Mouse (Mus musculus): ENCODE results near the gene Irgq. TPM values are rescaled to one million over a fixed set of nuclear protein-coding genes. Genes with fewer than 3 reads are reported as not detected.
A peak's percentile ranks its signal among the peaks of the same experiment; 100 is the strongest.

The Irgq gene
- total RNA-seq, 2 experiments from 2014 or later = 15.7 to 18.2 TPM

DNA sequence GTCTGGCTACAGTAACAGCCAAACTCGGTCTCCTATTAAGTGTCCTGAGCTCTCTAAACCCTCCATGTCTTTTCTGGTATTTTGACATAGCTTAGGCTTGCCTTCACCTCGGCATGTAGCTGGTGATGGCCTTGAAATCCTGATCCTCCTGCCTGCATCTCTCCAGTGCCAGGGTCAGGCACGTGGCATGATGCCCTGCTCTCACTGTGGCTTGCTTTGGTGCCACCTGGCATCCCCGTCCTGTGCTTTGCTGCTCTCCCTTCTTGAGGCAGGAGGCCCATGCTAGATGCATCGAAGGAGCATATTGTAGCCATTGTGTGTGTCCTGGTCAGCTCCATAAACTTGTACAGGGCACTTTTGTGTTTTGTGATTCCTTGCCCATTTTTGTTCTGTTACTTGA is 7.1 kb downstream of the Irgq start:
- intact Hi-C loops (cut with DNase I) = no loop called here
- DNase-seq (ENCODE audit: low spot score) = no peak

DNA sequence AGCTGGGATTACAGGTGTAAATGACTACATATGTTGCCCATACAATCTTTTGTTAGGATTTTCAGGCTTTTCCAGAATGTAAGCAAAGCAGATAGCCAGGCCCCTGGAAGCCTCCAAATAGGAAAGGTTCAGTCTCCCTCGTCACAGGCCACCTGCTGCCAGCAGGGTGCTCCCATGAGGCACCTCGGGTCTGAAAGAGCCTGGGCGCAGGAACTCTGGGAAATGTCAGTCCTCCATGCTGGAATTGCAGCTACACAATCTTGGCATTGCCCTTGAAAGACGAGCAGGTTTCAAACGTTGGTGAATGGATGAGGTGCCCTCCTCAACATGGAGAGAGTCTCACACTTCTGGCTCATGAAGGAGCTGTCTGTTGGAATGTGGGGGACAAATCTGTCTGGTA is 7.7 kb downstream of the Irgq start:
- intact Hi-C loops (cut with DNase I) = no loop called here
- no peak for DNase-seq (ENCODE audit: low spot score)

DNA sequence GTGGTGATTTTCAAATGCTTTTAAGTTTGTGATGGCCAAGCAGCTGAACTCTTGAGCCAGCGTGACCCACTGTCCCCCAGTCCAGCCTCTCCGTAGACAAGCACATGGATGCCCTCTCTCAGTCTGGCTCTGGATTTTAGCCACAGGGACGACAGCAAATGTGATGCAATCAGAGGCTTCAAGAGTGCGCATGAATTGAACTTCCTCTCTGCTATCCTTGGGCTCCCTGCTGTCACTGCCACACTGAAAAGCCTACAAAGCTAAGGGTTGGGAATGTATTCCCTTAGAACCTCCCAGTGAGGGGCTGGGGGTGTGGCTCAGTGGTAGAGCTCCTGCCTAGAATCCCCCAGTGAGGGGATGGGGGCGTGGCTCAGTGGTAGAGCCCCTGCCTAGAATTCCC is 8.2 kb downstream of the Irgq start:
- no peak for DNase-seq (ENCODE audit: low spot score)
- intact Hi-C loops (cut with DNase I) = no loop called here

DNA sequence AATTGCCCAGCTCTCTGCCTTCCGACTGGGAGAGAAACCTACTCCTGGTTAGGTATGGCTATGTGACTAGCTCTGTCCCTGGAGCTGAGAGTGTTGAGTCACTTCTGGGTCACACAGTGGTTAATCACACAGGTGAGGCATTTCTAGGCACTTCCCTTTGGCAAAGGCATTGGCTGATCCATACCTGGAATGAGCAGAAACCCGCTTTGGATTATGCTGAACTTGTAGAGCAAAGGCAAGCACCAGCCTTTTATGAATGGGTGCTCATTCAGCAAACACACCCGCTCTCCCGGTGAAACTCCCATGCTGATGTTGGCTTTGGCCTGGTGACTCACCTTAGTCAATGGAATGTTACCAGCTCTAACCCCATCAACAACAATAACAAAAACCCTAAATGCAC is 9.2 kb downstream of the Irgq start:
- intact Hi-C loops (cut with DNase I) = no loop called here
- DNase-seq (ENCODE audit: low spot score) = no peak

DNA sequence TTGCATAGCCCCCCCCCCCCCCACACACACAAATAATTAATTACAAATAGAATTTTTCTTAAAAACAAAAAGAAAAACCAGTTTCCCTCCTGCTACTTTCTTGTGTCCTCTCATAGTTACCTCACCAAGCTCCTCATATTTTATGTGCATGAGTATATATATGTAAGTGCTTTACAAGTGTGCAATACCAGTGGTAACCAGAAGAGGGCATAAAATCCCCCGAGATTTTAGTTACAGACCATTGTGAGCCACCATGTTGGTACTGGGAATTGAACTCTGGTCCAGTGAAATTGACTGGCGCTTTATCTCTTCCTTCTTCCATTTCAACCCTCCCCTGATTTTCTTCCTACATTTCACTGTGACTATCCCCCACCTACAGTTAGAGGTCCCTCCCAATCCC is 14.0 kb downstream of the Irgq start:
- DNase-seq (ENCODE audit: low spot score) = no peak
- intact Hi-C loops (cut with DNase I) = no loop called here

DNA sequence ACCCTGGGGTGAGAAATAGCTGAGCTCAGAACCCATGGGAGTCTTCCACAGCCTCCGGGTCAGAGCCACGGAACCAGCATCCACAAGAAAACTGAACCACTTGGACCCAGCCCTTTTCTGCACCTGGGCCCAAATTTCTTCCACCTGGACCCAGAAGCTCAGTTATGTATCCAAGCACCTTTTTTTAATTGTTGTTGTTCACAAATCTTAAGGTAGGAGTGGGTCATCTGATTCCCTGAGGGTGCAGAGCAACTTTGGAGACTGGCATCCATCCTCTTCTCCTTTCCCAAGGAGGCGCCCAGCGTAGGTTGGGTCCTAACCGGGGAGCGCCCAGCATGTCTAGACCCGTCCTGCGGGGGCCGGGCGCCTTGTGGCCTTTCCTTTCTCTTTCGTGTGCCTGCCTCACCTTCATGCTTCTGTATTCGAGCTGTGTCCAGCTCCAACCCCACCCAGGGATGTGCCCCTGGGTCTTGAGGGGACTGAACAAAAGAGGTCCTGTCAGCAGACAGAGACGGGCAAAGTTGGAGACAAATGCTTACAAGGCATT is 15.7 kb downstream of the Irgq start, which contains the start of the genes Pinlyp and Xrcc1:
Pinlyp (minus strand) TSS at position 51 of the 547 bp plus-strand sequence.
Xrcc1 (plus strand) TSS at position 222 of the 547 bp plus-strand sequence.
- no peak for DNase-seq (ENCODE audit: low spot score)
- intact Hi-C loops (cut with DNase I) = loop anchor here (5.0 kb wide), 1 partner anchor 69 kb away; no protein-coding TSS in a partner anchor

DNA sequence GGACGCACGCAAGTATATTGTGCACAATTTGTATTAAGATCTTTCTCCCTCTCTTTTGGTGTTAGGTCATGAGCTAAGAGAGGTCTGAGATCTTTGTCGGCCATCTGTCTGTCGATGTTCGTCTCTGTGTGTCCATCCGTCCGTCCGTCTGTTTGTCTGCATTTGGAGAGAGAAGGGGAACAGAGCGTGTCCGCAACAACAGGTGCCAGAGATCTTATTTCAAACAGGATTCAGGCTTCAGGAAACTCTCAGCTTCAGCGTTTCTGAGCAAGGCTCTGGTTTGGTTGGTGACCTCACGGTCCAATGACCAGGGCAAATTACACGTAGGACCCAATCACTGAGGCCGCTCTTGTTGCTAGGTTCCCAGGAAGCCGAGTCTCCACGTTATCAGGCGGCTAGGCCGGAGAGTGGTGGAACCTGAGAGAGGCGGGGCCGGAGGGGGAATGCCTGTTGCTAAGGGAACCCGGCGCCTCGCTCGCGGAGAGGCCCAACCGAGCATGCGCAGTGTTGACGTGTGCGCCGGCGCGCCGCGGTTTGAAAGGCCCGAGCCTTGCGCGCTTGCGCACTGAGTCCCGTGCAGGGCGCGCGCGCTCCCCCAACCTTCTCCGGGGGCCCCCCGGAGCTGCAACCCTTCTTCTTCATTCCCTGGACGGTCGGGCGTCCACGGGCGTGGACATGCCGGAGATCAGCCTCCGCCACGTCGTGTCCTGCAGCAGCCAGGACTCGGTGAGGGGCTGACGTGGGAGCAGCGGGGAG is 16.3 kb downstream of the Irgq start:
- intact Hi-C loops (cut with DNase I) = loop anchor here (1.0 to 5.0 kb wide), 2 partner anchors 17 to 70 kb away; partner anchors contain the start of gene Irgq
- peak; percentile 99 for DNase-seq (ENCODE audit: low spot score)

DNA sequence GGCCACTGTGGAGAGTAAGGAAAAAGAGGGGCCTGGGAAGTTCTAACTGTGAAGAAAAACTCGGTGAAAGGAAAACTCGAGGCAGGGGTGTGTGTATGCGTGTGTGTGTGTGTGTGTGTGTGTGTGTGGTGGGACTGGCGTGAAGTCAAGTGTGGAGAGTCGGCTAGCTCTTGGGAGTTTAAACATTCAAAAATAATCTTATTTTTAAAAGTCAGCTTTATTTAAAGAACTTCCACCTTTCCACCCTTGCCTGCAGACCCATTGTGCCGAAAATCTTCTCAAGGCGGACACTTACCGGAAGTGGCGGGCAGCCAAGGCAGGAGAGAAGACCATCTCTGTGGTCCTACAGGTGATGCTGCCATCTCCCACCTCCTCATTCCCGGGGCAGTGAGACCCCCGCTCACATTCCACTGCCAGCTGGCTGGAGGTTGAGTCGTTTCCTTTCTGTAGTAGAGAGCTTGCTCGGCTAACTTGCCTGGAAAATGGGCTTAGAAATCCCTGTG is 17.1 kb downstream of the Irgq start:
- DNase-seq (ENCODE audit: low spot score) = no peak
- intact Hi-C loops (cut with DNase I) = loop anchor here (1.0 to 5.0 kb wide), 2 partner anchors 17 to 70 kb away; partner anchors contain the start of gene Irgq

DNA sequence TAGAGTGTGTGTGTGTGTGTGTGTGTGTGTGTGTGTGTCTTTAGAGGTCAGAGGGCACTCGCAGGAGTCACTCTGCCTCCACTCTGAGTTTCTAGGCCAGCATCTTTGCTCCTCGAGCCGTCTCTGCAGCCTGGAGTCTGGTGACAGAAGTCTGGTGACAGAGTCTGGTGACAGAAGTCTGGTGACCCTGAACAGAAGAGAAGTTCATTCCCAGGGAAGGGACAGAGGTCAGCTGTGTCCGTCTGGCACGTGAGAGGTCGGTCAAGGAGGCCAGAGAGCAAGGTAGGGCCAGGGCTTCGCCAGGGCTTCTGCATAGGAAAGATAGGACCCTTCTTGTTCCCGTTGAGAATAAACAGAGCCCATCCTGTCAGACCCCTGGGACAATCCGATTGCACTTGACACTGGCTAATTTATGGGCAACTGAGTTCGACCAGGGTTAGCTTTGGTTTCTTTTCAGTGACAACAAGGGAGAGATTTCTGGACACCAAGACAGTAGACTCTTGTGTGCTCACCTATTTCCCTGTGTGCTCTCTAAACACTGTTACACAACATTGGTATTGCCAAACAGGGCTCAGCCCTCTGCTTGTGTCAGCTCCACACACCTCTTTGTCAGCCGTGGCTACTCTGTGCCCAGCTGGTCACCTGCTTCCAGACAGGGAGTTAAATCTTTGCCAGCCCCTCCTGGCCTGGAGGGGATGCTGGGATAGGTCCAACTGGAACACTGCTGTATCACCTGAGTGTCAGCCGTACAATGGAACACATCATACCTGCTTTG is 21.7 kb downstream of the Irgq start:
- no peak for DNase-seq (ENCODE audit: low spot score)
- intact Hi-C loops (cut with DNase I) = no loop called here

DNA sequence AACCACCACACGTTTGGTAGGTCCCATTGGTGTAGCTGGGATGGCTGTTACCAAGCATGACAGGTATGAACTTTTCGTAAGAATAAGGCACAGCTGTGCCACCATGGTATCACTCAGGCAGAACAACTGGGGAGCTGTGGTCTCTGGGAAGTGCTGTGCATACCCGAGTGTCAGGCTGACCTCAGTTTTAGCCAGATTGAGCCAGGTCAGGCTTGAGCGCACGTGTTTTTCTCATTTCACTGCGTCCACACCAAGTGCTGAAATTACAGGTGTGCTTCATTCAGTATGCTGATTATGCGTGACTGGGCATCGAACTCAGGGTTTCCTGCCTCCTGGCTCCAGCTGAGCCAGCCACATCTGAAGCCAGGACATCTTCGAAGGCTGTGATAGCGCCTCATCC is 25.3 kb downstream of the Irgq start:
- no peak for DNase-seq (ENCODE audit: low spot score)
- intact Hi-C loops (cut with DNase I) = no loop called here

DNA sequence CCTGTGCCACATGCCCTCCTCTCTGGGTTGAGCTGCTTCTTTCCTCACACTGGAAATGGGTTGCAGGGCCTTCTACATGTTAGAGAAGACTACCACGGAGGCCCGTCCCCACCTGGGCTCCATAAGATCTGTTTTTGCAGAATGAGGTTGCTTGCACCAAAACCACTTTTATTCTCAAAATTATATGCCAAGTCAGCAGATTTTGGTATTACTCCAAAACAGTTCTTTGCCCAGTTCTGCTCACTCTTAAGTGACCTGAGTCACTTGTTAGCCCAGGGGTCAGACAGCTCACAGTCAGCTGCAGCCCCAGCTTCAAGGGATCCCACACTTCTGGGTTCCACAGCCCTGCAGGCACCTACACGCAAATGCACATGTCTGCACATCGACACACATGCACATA is 31.0 kb downstream of the Irgq start:
- no peak for DNase-seq (ENCODE audit: low spot score)
- intact Hi-C loops (cut with DNase I) = no loop called here

DNA sequence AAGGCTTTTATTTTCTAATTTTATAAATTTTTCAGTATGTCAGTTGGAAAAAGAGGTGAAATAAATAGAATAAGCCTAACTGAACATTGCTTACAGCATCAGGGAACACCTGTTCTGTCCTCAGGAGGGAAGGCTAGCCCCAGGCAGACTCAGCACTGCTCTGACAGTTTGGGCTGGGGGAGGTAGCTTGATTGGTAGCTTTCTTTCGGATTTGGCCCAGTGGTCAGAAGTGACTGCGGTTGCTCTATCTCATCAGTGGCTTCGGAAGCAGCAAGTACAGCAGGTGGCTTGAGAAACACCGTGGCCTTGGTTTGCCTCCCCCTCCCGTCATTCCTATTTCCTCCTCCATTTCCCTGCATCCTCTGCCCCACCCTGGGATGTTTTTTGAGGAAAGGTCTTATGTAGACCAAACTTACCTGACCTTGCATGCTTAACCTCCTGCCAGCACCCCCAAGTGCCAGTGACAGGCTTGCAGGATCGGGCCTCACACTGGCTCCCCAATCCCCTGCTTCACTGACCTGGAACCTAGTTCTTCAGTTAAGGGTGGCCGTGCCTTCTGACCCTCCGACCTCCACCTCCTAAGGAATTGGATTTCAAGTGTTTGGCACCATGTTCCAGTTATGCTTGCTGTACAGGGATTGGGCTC is 32.8 kb downstream of the Irgq start:
- no peak for DNase-seq (ENCODE audit: low spot score)
- intact Hi-C loops (cut with DNase I) = no loop called here

DNA sequence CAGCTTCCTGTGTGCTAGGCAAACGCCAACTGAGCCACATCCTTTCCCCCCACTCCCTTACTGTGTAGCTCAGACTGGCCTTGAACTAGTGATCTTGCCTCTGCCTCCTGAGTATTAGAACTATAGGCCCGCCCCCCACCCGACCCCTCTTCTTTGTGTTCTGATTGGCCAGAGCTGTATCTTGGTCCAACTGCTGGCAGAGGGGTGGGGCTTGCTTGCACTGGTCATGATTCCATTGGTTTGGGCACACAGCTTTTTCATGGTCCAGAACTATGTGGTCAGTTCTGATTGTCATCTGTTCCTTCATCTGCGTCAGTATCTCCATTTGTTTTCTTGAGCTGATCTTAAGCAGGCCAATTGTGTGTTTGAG is 33.3 kb downstream of the Irgq start:
- intact Hi-C loops (cut with DNase I) = loop anchor here (2.0 kb wide), 1 partner anchor 91 kb away; no protein-coding TSS in a partner anchor
- DNase-seq (ENCODE audit: low spot score) = no peak

DNA sequence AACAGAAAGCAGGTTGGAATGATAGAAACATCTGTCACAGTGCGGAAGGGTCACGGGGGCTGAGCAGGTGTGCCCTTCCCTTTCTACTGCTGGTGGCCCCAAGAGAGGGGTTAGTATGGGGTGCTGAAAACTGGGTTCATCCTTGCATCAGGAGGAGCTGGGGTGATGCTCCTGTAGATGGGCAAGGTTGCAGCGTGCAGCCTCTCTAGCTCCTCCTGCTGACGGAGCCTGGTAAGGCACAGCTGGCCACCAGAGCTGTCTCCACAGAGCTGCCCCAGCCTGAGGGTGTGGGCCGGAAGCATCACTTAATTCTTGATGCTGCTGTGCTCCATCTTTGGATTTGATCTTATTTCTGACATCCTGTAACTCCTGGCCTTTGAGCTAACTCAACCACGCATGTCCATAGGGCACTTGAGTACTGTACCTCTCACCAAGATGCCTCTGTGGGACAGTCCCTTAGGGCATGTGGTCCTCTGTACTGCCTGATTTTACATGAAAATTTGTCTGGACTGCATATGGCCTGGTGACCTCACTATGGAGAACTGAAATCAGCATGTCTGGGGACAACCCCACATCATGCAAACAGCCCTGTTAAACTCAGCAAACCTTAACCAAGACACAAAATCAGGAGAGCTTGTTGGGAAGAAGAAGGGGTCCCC is 34.2 kb downstream of the Irgq start:
- DNase-seq (ENCODE audit: low spot score) = peak; percentile 29
- intact Hi-C loops (cut with DNase I) = loop anchor here (2.0 kb wide), 1 partner anchor 92 kb away; no protein-coding TSS in a partner anchor

DNA sequence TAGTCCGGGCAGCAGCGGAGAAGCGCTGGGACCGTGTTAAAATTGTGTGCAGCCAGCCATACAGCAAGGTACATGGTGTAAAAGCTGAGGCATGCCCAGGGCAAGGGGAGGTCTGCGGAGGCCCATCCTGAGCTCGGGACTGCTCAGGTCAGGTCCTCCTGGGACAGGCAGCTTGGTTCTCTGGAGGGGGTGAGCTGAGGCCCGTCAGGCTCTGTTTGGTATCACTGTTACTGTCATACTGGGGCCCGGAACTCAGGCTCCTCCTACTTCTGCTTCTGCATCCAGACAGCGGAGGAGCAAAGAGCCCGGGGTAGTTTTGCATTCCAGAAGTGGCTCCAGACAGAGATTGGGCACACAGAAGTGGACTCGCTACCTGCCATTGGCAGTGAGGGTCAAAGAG is 35.1 kb downstream of the Irgq start:
- DNase-seq (ENCODE audit: low spot score) = no peak
- intact Hi-C loops (cut with DNase I) = loop anchor here (2.0 kb wide), 1 partner anchor 93 kb away; no protein-coding TSS in a partner anchor

DNA sequence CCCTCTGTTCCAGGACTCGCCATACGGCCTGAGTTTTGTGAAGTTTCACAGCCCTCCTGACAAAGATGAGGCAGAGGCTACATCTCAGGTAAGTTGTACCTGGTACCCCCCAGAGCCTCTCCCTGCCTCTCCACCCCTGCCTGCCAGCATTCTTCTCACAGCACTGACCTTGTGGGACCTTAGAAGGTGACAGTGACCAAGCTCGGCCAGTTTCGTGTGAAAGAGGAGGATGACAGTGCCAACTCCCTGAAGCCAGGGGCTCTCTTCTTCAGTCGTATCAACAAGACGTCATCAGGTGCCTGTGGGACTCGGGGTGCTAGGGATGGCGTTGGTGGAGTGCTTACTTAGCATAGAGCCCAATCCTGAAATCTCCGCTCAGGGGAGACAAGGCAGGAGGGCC is 35.7 kb downstream of the Irgq start:
- intact Hi-C loops (cut with DNase I) = no loop called here
- DNase-seq (ENCODE audit: low spot score) = no peak

DNA sequence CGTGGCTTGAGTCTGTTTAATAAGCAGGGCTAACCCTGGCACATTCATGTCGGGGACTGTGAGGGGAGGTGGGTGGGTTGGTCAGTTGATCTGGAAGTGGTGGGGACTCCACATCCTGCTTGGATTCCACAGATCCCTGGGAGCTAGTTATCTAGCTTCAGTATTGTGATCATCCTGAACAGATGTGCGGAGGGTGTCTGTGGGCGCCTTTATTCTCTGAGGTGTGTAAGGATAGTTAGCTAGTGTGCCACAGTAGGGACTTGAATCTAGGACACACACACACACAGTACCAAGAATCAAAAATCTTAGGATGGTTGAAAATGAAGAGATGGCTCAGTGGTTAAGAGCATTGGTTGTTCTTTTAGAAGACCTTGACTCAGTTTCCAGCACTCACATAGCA is 38.0 kb downstream of the Irgq start:
- intact Hi-C loops (cut with DNase I) = no loop called here

DNA sequence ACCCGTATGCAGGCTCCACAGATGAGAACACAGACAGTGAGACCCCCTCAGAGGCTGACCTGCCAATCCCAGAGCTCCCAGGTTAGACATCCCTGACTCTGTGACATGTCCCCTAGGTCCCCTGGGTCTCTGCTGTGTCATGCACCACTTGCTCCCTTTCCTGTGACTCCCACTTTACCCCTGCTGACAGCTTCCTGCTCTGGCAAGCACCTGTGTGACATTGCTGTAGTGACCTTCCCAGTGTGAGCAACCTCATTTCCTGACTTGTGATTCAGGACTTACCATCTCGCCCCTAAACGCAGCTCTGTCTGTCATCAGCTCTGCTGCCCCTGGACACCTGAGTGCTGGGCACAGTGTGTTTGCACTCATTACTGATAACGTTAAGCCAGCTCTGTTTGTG is 40.6 kb downstream of the Irgq start:
- DNase-seq (ENCODE audit: low spot score) = no peak
- intact Hi-C loops (cut with DNase I) = no loop called here

More for the DNA sequence above, 38.0 kb downstream of the Irgq start:
- no peak for DNase-seq (ENCODE audit: low spot score)

DNA sequence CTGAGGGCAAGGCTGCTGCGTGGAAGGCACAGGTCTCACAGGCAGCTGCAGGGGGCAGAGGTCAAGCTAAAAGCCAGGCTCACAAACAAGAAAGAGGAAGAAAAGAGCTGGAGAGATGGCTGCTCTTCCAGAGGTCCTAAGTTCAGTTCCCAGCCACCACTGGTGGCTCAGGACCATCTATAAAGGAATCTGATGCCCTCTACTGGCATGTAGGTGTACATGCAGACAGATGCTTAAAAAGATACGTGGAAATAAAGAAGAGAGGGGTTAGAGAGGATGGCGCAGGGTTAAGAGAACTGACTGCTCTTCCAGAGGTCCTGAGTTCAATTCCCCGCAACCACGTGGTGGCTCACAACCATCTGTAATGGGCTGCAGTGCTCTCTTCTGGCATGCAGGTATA is 42.0 kb downstream of the Irgq start:
- no peak for DNase-seq (ENCODE audit: low spot score)
- intact Hi-C loops (cut with DNase I) = no loop called here

All from heart, postnatal 25 days (tissue).